Mouse (Mus musculus) kidney, postnatal 10 days (tissue): ENCODE measurements around the gene Csf3r.
"Not testable (repeated sequence)": the region's sequence is repeated elsewhere in the genome, so short reads cannot be mapped to it uniquely, and the experiment has no call there.

ENCODE experiments used
- DNase-seq: peaks from one replicate; pipeline ENCODE4 v3.0.0; 2021; ENCODE audit warnings: mixed read lengths

Gene Csf3r

DNA sequence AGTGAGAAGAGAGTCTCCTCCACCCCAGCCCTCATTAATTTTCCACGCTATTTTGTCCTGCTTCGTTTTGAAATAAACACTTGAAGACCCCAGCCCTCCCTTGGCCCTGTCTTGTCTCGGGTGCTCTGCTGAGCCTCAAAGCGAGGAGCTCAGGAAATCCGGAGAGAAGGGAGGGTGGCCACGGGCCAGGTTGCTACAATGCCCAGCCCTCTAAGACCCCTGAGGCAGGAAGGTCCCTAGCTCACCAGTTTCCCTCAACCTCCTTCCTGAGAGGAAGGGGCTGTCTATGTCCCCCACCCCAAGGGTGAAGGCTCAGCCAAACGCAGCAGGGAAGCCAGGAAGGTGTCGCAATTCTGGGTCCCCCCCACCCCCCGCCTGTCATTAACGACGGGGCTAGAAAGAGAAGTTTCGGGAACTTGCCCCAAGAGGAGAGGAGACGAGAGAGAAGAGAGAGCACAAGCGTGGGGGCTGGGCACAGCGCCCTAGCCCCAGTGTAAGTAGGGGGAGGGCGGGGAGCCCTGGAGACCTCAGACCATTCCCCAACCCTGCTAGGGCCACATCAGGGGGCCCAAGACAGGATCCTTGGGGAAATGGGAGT, at the start of gene Csf3r:
Gene Csf3r, plus strand, starts transcription at position 248 of the 598 bp plus-strand sequence.
- no peak for DNase-seq

- DNase-seq: peak; percentile 19
Observed at GRCm38 (mm10) chr4:125977768-125978167, 46.6 kb upstream of the Csf3r start.

DNA sequence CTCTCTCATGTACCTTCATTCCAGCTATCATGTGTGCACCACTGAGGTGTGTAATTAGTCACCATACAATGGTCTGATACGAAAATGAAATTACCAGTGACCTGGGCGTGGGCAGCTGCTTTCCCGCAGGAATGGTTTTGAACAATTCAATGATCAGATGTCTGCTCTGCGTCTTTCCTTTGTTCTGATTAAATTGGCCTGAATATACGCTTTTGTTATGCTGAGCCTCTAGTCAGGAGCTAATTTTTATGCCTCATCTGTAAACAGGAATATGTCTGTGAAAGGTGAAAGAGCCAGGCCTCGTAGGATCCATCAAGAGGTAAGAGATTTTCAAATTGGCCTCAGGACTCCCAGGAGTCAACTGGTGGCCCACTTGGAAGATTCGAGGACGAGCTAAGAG, 41.1 kb upstream of the Csf3r start:
- DNase-seq: no peak

GRCm38 (mm10) chr4:125985703-125986102, 38.6 kb upstream of the Csf3r start:
- DNase-seq: not testable (repeated sequence)

- no peak for DNase-seq
Observed at GRCm38 (mm10) chr4:125987071-125987470, 37.3 kb upstream of the Csf3r start.

DNA sequence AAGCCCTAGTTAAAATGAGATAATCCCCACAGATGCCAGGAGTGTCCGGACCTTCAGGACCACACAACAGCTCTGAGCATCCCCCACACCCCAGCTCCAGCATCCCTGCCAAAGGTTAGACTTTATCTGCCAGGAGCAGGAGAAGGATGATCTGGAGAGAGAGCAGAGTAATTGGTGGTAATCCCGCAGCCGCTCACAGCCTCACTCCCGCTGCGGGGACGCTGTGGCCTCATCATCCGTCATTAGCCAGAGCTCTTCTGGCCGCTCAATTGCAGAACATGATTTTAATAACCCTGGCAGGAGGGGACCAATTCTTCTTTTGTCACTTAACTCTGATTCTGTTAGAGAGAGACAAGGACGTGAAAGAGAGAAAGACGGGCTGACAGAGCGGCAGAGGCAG, 35.3 kb upstream of the Csf3r start:
- DNase-seq: no peak

DNA sequence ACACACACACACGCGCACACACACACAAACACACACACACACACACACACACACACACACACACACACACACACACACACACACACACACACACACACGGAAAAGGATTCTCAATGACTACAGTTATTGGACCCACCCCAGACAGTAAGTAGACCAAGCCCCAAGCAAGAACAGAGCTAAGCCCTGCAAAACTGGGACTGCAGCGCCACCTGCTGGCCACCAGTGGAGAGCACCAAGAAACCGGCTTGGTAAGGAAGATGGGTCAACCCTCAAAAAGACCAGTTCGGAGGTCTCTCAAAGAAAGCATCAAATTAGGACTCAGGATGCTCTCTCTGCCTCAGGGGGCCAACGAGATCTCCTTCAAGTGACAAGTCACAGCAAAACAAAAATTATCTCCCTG, 34.2 kb upstream of the Csf3r start:
- peak; percentile 76 for DNase-seq

DNA sequence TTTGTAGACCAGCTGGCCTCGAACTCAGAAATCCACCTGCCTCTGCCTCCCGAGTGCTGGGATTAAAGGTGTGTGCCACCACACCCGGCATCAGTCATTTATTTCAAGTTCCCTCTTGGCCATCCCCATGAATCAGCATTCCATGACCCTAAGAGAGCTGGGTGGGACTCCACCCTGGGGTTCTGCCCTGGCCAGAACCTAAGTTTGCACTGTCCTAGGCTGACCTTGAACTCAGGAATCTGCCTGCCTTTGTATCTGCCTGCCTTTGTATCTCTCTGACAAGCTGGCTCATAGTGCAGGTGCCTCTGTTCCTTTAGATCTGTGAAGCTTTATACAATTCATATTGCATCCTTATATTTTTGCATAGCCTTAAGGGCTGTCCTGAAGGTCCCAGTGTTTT, 32.1 kb upstream of the Csf3r start:
- no peak for DNase-seq

DNA sequence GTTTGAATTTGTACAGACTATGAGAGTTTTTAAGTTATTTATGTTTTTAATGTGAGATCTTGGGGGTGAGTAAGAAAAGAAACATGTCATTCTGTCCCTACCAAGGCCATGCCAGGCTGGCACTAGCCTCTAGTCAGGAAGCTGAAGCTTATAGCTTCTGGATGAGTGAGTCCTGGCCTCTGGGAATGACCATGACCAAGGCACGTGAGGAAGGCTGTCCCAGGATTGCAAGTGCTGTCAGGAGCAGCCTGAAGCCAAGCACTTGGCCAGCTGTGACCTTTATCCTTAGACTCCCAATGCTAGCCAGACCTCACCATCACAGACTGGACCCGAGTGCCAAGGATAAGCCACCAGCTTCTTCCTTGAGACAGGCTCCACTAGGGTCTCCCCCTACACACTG, 31.4 kb upstream of the Csf3r start:
- DNase-seq: no peak

GRCm38 (mm10) chr4:125996576-125996975, 27.8 kb upstream of the Csf3r start:
- peak; percentile 65 for DNase-seq

DNA sequence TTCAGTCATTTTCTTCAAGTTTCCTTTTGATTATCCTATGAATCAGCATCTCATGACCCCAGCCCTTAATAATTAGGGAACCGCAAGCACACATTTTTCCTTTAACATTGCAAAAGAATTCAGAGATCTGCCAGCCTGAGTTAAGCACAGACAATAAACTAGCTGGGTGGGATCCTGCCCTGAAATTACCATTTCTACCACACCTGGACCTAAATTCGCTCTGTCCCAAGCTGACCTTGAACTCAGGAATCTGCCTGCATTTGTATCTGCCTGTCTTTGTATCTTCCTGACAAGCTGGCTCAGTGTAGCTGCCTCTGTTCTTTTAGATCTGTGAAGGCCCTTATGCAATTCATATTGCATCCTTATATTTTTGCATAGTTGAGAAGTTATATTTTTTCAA, 26.5 kb upstream of the Csf3r start:
- DNase-seq: no peak

- no peak for DNase-seq
Observed at GRCm38 (mm10) chr4:126001311-126002199, 22.8 kb upstream of the Csf3r start.

DNA sequence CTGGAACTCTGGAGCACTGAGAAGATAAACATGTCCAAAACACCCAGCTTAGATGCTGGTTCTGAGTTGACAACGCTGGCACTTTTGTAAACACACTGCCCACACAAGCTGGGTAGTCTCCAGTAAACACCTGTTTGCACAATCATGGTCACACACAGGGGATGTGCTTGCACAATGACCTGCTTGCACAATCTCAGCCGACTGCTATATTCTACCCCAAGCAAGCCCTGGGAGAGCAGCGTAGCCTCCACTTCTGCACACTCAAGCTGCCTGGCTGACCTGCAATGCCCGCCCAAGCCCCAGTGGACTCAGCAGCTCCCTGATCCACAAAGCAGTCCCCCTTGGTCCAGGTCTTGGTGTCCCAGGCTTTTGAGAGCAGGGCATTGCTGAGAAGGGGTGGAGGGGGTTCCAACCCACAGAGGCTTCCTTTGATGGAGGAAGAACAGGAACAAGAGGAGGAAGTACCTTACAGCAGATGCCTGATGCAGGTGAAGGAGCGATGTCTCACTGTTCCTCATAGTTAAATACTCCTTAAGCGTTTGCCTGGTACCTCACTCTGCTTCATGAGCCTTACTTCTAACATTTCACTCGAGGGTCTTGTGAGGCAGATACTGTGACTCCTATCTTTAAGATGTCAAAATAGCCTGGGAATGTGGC, 6.5 kb upstream of the Csf3r start:
- DNase-seq: no peak

DNA sequence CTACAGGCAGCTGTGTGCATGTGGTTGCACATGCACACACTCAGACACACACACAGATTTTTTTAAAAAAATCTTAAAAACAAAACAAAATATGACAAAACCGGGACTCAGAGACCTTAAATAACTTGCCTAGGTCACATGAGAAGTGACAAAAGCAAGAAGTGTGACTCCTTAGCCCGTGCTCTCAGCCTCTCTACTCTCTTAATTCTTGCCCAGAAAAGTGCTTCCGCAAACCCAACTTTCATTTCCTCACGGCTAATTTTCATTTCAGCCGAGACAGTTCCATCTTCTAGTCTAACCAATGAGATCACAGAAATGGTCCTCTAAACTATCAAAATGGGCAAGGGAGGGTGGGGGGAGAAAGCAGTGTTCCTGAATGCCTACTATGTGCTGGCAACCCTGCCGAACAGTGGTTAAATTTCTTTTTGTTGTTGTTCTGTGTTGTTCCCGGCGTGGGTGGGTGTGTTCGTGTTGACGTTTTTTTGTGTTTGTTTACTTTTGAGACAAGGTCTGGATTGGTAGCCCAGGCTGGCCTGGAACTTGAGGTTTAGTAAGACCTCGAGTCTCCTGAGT, 5.3 kb upstream of the Csf3r start:
- no peak for DNase-seq

- no peak for DNase-seq
Observed at GRCm38 (mm10) chr4:126025801-126026200, 1.5 kb downstream of the Csf3r start.

- no peak for DNase-seq
Observed at GRCm38 (mm10) chr4:126027980-126028379, 3.6 kb downstream of the Csf3r start.

GRCm38 (mm10) chr4:126029042-126029441, 4.7 kb downstream of the Csf3r start:
- DNase-seq: no peak

DNA sequence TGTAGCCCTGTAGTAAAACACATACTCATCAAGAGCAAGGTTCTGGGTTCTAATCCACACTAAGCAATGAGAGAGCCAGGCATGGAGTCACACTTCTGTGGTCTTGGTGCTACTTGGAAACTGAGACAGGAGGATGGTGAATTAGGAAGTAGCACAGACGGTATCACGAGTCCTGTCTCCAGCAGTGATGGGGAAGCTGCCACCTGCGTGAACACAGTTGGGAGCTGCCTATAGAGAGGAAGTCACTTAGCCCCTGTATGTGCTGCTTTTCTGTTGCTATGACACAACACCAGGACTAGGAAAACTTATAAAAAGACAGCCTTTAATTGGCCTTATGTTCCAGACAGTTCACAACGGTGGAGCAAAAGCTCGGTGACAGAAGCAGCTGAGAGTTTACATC, 6.4 kb downstream of the Csf3r start:
- DNase-seq: no peak

GRCm38 (mm10) chr4:126035413-126035812, 11.1 kb downstream of the Csf3r start:
- DNase-seq: no peak

GRCm38 (mm10) chr4:126046851-126047585, 22.7 kb downstream of the Csf3r start, which contains the start of gene Mrps15:
Gene Mrps15 (plus strand): TSS chr4:126046925.
- peak; percentile 91 for DNase-seq

- no peak for DNase-seq
Observed at GRCm38 (mm10) chr4:126051617-126052016, 27.3 kb downstream of the Csf3r start.
